Mouse (Mus musculus) neural tube, embryonic 13.5 days (tissue): ENCODE results near the gene Unc5cl. TPM values are rescaled to one million over a fixed set of nuclear protein-coding genes. Genes with fewer than 3 reads are reported as not detected.
A peak's percentile ranks its signal among the peaks of the same experiment; 100 is the strongest.

Source experiments
- ATAC-seq: fragments of 200-750 bp; cut with Nextera tagmentation; 2 replicates; pipeline ENCODE4 v1.8.0; 2017; ENCODE audit warnings: low read depth, mild to moderate bottlenecking, moderate TSS enrichment, moderate library complexity
- H3K27ac ChIP-seq: fragments of 300-500 bp; sonication (generic); replicated peaks from 2 replicates; pipeline ENCODE4 v1.5.1; 2015; ENCODE audit warnings: moderate library complexity, mild to moderate bottlenecking, inconsistent platforms
- H3K27me3 ChIP-seq: fragments of 300-500 bp; sonication (generic); 2 replicates; pipeline ENCODE4 v1.6.1; 2015; ENCODE audit warnings: mild to moderate bottlenecking, inconsistent platforms
- H3K36me3 ChIP-seq: fragments of 300-500 bp; sonication (generic); 2 replicates; pipeline ENCODE4 v1.6.1; 2015; ENCODE audit warnings: mild to moderate bottlenecking, inconsistent platforms
- H3K4me1 ChIP-seq: fragments of 300-500 bp; sonication (generic); replicated peaks from 2 replicates; pipeline ENCODE4 v1.6.1; 2015; ENCODE audit warnings: inconsistent platforms
- H3K4me2 ChIP-seq: fragments of 300-500 bp; sonication (generic); 2 replicates; pipeline ENCODE4 v1.6.1; 2015; ENCODE audit warnings: inconsistent platforms, mild to moderate bottlenecking, moderate library complexity
- H3K4me3 ChIP-seq: fragments of 300-500 bp; sonication (generic); 2 replicates; pipeline ENCODE4 v1.5.1; 2015; ENCODE audit warnings: mild to moderate bottlenecking, inconsistent platforms
- H3K9ac ChIP-seq: fragments of 300-500 bp; sonication (generic); 2 replicates; pipeline ENCODE4 v1.6.1; 2015; ENCODE audit warnings: moderate library complexity, mild to moderate bottlenecking, inconsistent platforms
- H3K9me3 ChIP-seq: fragments of 300-500 bp; sonication (generic); 2 replicates; pipeline ENCODE4 v1.6.1; 2016; ENCODE audit warnings: inconsistent platforms
- WGBS: fragments of 180-500 bp; shearing (Covaris S2); methylation state at CpG from one replicate; pipeline ENCODE4 v1.1.7; 2015; 5-methylcytosine and 5-hydroxymethylcytosine counted together
- polyA plus RNA-seq: library from polyadenylated mRNA; unstranded; fragments of >200 nt; fragmentation: Nextera tagmentation; extraction: Ambion mirVana; gene quantifications from 2 replicates; pipeline ENCODE4 v1.2.1, GENCODE M21; 2015

The Unc5cl gene
- polyA plus RNA-seq, 1 experiment from 2014 or later, result 0.18 TPM

- Histone ChIP-seq H3K9ac (no peak overlapping the region), H3K4me1 (no peaks in the 10 kb centered on the region), H3K27ac (no peak overlapping the region), H3K4me3 (no peak overlapping the region), H3K36me3 (no peaks in the 10 kb centered on the region), H3K27me3 (no peaks in the 10 kb centered on the region), H3K9me3 (no peaks in the 10 kb centered on the region), H3K4me2 (no peak overlapping the region)
- WGBS, result 49% methylated on average over 14 of the region's 14 CpGs
- no peak for ATAC-seq
These were observed 79.4 kb downstream of the Unc5cl start for GRCm38 (mm10) chr17:48533844-48534705.

- H3K4me1 ChIP-seq, result peaks cover 4% of the 10 kb centered on the region
- H3K4me3 ChIP-seq, result no peak overlapping the region
- H3K27me3 ChIP-seq, result no peaks in the 10 kb centered on the region
- no peak overlapping the region for H3K27ac ChIP-seq
- no peak for ATAC-seq
- H3K9me3 ChIP-seq, result no peaks in the 10 kb centered on the region
- H3K4me2 ChIP-seq, result no peak overlapping the region
- H3K36me3 ChIP-seq, result no peaks in the 10 kb centered on the region
- WGBS, result 86% methylated on average over 5 of the region's 5 CpGs
- no peak overlapping the region for H3K9ac ChIP-seq
These were observed 83.6 kb downstream of the Unc5cl start for GRCm38 (mm10) chr17:48538328-48538727.

- Histone ChIP-seq H3K27ac (no peak overlapping the region), H3K36me3 (no peaks in the 10 kb centered on the region), H3K4me3 (no peak overlapping the region), H3K9ac (no peak overlapping the region), H3K9me3 (no peaks in the 10 kb centered on the region), H3K4me2 (no peak overlapping the region), H3K4me1 (peaks cover 4% of the 10 kb centered on the region), H3K27me3 (no peaks in the 10 kb centered on the region)
- 84% methylated on average over 17 of the region's 17 CpGs for WGBS
- ATAC-seq, result no peak
These were observed 84.6 kb downstream of the Unc5cl start for GRCm38 (mm10) chr17:48539326-48539725.

- Histone ChIP-seq H3K4me3 (no peak overlapping the region), H3K36me3 (no peaks in the 10 kb centered on the region), H3K9me3 (no peaks in the 10 kb centered on the region), H3K27me3 (no peaks in the 10 kb centered on the region), H3K9ac (no peak overlapping the region), H3K4me2 (no peak overlapping the region), H3K4me1 (peaks cover 10% of the 10 kb centered on the region), H3K27ac (no peak overlapping the region)
- ATAC-seq, result no peak
- WGBS, result 71% methylated on average over 11 of the region's 11 CpGs
These were observed 88.0 kb downstream of the Unc5cl start for GRCm38 (mm10) chr17:48542733-48543132.

- H3K36me3 ChIP-seq, result no peaks in the 10 kb centered on the region
- H3K9me3 ChIP-seq, result no peaks in the 10 kb centered on the region
- no peak overlapping the region for H3K4me3 ChIP-seq
- H3K4me2 ChIP-seq, result 0 out of 2 replicates have a peak overlapping the region, but pooled peaks have one; percentile 13
- H3K9ac ChIP-seq, result no peak overlapping the region
- ATAC-seq, result no peak
- H3K4me1 ChIP-seq, result peaks cover 10% of the 10 kb centered on the region
- H3K27ac ChIP-seq, result no peak overlapping the region
- no peaks in the 10 kb centered on the region for H3K27me3 ChIP-seq
- WGBS, result 71% methylated on average over 15 of the region's 15 CpGs
These were observed 88.6 kb downstream of the Unc5cl start for GRCm38 (mm10) chr17:48543301-48543765.

DNA sequence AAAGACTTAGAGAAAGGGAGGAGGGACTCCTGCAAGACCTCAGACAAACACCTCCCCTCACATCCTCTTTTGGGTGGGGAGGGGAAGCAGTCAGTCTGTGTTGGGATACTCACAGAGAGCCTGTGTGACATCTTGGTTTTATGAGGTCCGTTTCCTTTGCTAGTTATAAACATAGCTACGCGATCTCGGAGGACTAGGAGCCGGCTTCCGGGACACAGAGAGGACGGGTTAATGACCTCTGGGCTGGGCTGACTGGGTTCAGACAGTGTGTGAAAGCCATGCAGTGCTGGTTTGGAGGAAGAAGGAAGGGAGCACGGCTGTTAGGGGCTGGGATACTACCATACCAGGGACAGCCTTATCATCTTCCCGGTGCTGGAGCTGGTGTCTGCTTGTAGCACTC lies 90.0 kb downstream of the Unc5cl start:
- no peaks in the 10 kb centered on the region for H3K27me3 ChIP-seq
- H3K36me3 ChIP-seq, result no peaks in the 10 kb centered on the region
- H3K4me1 ChIP-seq, result peaks cover 10% of the 10 kb centered on the region
- WGBS, result 57% methylated on average over 9 of the region's 9 CpGs
- H3K9ac ChIP-seq, result no peak overlapping the region
- no peak for ATAC-seq
- no peak overlapping the region for H3K4me2 ChIP-seq
- no peak overlapping the region for H3K4me3 ChIP-seq
- no peak overlapping the region for H3K27ac ChIP-seq
- no peaks in the 10 kb centered on the region for H3K9me3 ChIP-seq

- no peaks in the 10 kb centered on the region for H3K9me3 ChIP-seq
- H3K27ac ChIP-seq, result no peak overlapping the region
- H3K36me3 ChIP-seq, result no peaks in the 10 kb centered on the region
- H3K4me3 ChIP-seq, result no peak overlapping the region
- peak overlapping the region; percentile 18 for H3K4me2 ChIP-seq
- H3K4me1 ChIP-seq, result peaks cover 10% of the 10 kb centered on the region
- 68% methylated on average over 28 of the region's 28 CpGs for WGBS
- H3K9ac ChIP-seq, result no peak overlapping the region
- H3K27me3 ChIP-seq, result no peaks in the 10 kb centered on the region
- peak; percentile 78 for ATAC-seq
These were observed 90.7 kb downstream of the Unc5cl start for GRCm38 (mm10) chr17:48545223-48545943.

DNA sequence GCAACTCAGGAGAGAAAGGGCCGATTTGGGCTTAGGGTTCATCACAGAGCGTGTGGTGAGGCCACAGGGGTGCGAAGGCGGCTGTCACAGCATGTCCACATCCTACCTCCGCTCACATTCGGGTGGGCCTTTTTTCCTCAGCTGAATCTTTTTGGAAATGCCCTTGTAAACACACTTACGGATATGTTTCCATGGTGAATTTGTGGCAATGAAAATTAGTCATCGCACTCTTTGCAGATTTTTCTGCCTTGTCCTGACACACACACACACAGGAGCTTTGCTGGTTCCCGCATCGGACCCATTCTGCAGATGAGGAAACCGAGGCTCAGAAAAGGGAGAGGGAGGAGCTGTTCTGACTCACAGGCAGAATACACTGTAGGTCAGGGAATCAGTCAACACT lies 91.3 kb downstream of the Unc5cl start:
- no peak overlapping the region for H3K27ac ChIP-seq
- H3K36me3 ChIP-seq, result no peaks in the 10 kb centered on the region
- H3K9ac ChIP-seq, result no peak overlapping the region
- no peak for ATAC-seq
- no peak overlapping the region for H3K4me3 ChIP-seq
- H3K27me3 ChIP-seq, result no peaks in the 10 kb centered on the region
- no peaks in the 10 kb centered on the region for H3K9me3 ChIP-seq
- H3K4me2 ChIP-seq, result peak overlapping the region; percentile 18; the same call in 1 of the 2 replicates
- peaks cover 10% of the 10 kb centered on the region for H3K4me1 ChIP-seq
- 92% methylated on average over 11 of the region's 11 CpGs for WGBS

GRCm38 (mm10) chr17:48547668-48548067 lies 93.0 kb downstream of the Unc5cl start:
- WGBS, result 90% methylated on average over 6 of the region's 6 CpGs
- H3K4me1 ChIP-seq, result peaks cover 9% of the 10 kb centered on the region
- no peaks in the 10 kb centered on the region for H3K36me3 ChIP-seq
- H3K4me2 ChIP-seq, result no peak overlapping the region
- H3K9ac ChIP-seq, result no peak overlapping the region
- no peak for ATAC-seq
- H3K4me3 ChIP-seq, result no peak overlapping the region
- no peaks in the 10 kb centered on the region for H3K27me3 ChIP-seq
- no peak overlapping the region for H3K27ac ChIP-seq
- no peaks in the 10 kb centered on the region for H3K9me3 ChIP-seq

DNA sequence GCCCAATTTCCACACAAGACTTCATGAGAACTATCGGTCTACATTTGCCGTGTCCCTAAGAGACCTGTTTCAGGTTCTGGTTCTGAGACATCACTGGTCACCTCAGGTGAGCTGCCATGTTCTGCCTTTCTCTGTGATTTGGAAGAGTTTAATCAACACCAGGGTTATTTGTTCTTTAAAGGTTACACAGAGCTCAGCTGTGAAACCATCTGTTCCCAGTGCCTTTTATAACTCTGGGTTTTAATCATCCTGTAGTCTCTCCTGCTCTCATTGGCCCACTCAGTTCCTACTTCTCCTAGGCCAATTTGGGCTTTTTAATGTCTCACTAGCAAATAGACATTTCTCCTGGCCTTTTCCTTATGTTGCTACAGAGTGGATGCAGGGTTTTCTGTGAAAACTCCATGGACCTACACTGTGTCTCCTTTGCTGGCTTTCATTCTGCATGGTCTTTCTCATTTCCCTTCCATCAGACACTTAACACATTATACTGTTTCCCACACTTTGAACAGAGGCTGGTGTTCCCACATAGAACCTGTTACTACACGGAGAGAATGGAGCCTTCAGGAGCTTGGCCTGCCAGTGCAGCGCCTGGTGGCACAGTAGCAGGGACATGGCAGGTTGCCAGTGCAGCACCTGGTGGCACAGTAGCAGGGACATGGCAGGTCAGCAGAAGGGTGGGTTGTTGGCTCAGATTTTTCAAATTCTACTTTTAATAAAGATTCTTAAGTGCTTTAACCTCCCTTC lies 97.3 kb downstream of the Unc5cl start:
- no peaks in the 10 kb centered on the region for H3K9me3 ChIP-seq
- no peaks in the 10 kb centered on the region for H3K27me3 ChIP-seq
- H3K4me1 ChIP-seq, result no peaks in the 10 kb centered on the region; the same call in 1 of the 2 replicates
- 88% methylated on average over 4 of the region's 4 CpGs for WGBS
- no peak overlapping the region for H3K9ac ChIP-seq
- no peak overlapping the region for H3K27ac ChIP-seq
- no peaks in the 10 kb centered on the region for H3K36me3 ChIP-seq
- no peak overlapping the region for H3K4me2 ChIP-seq
- H3K4me3 ChIP-seq, result no peak overlapping the region
- no peak for ATAC-seq

DNA sequence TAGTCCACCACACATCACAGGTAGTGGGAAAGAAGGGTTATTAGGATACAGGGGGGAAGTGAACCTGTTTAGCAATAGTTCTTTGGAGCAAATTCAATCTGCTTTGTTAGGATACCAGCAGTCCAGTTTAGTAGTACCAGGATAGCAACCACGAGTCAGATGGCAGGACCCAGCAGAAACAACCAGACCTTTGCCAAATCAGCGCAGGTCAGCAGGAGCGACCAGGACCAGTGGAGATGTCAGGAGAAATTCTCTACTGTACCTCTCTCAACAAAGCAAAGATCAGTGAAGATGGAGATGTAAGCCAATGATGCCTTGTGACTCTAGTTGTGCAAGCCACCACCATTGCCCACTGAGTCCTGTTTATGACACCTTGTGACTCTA lies 97.8 kb downstream of the Unc5cl start:
- no peak overlapping the region for H3K9ac ChIP-seq
- H3K36me3 ChIP-seq, result no peaks in the 10 kb centered on the region
- 92% methylated on average over 3 of the region's 3 CpGs for WGBS
- no peak overlapping the region for H3K27ac ChIP-seq
- H3K9me3 ChIP-seq, result no peaks in the 10 kb centered on the region
- H3K27me3 ChIP-seq, result no peaks in the 10 kb centered on the region
- ATAC-seq, result no peak
- H3K4me3 ChIP-seq, result no peak overlapping the region
- no peak overlapping the region for H3K4me2 ChIP-seq
- no peaks in the 10 kb centered on the region; the same call in 1 of the 2 replicates for H3K4me1 ChIP-seq
